Comparison of ENCODE assay signal across 42 mouse cellular contexts in genomic region chr15:103500723-103501122, GRCm38 (mm10). TPM values are rescaled to one million over a fixed set of nuclear protein-coding genes. Genes with fewer than 3 reads are reported as not detected.
"Had no signal": no experiment of that assay in that cellular context is flagged by ENCODE, and none has a peak within 500 bp of the region (broad histone marks: within the 10 kb centered on the region; RNA-seq: fewer than 3 reads in every experiment).

No protein-coding gene starts in this region.

- ATAC-seq: hindbrain, postnatal 0 days; intestine, embryonic 16.5 days; liver, embryonic 12.5 days had no signal

- H3K9me3 ChIP-seq: heart, embryonic 10.5 days; heart, embryonic 12.5 days; hindbrain, embryonic 10.5 days; hindbrain, embryonic 12.5 days; hindbrain, embryonic 15.5 days; kidney, embryonic 15.5 days; limb, embryonic 13.5 days; limb, embryonic 15.5 days; liver, embryonic 12.5 days had no signal

- H3K27me3 ChIP-seq: hindbrain, embryonic 15.5 days had no signal

- H3K9ac ChIP-seq: heart, embryonic 12.5 days; hindbrain, embryonic 12.5 days; hindbrain, embryonic 15.5 days; kidney, embryonic 15.5 days; limb, embryonic 13.5 days; limb, embryonic 15.5 days; liver, embryonic 12.5 days; liver, embryonic 14.5 days had no signal

- H3K27ac ChIP-seq: gastrocnemius, adult 2 months; heart, embryonic 10.5 days; hindbrain, embryonic 10.5 days; hindbrain, embryonic 12.5 days; hindbrain, embryonic 15.5 days; hindbrain, postnatal 0 days; kidney, embryonic 15.5 days; kidney, postnatal 0 days; left cerebral cortex, adult 2 months; limb, embryonic 13.5 days; limb, embryonic 15.5 days; liver, embryonic 12.5 days; liver, embryonic 14.5 days had no signal

- H3K36me3 ChIP-seq: heart, embryonic 10.5 days; heart, embryonic 12.5 days; hindbrain, embryonic 10.5 days; hindbrain, embryonic 12.5 days; hindbrain, embryonic 15.5 days; kidney, embryonic 15.5 days; limb, embryonic 13.5 days; limb, embryonic 15.5 days; liver, embryonic 12.5 days had no signal

- H3K4me2 ChIP-seq: heart, embryonic 12.5 days; hindbrain, embryonic 12.5 days; hindbrain, embryonic 15.5 days; kidney, embryonic 15.5 days; limb, embryonic 13.5 days; limb, embryonic 15.5 days; liver, embryonic 12.5 days had no signal

- H3K4me3 ChIP-seq: gastrocnemius, adult 2 months; heart, embryonic 10.5 days; heart, embryonic 12.5 days; hindbrain, embryonic 10.5 days; hindbrain, embryonic 12.5 days; hindbrain, embryonic 15.5 days; kidney, embryonic 15.5 days; left cerebral cortex, adult 2 months; limb, embryonic 13.5 days; limb, embryonic 15.5 days; liver, embryonic 12.5 days had no signal

- DNase-seq: gastrocnemius, adult 2 months; gastrocnemius, postnatal 10 days; gastrocnemius, postnatal 25 days; heart, adult 18-20 months; heart, postnatal 10 days; heart, postnatal 4 days; kidney, adult 11 months; kidney, adult 2 months; kidney, adult 9 months; kidney, postnatal 14 days; kidney, postnatal 36 days; layer of hippocampus, postnatal 36 days; left cerebral cortex, postnatal 4 days had no signal

RNA-seq across cellular contexts. Expression of gene Ppp1r1a, which starts 37.1 kb away (rescaled TPM):
- total RNA-seq: granulocyte monocyte progenitor cell, adult 5-6 weeks had no signal
- polyA plus RNA-seq: liver, adult 2 months had no signal

RNA-seq across cellular contexts. Expression of gene Gtsf2, which starts 52.5 kb away (rescaled TPM):
- total RNA-seq: gastrocnemius, adult 2 months; gastrocnemius, postnatal 10 days; gastrocnemius, postnatal 25 days; gastrocnemius, postnatal 4 days; heart, adult 18-20 months; heart, adult 8-10 months; heart, postnatal 10 days; heart, postnatal 25 days; heart, postnatal 4 days; hindbrain, postnatal 0 days; layer of hippocampus, adult 18-20 months; layer of hippocampus, postnatal 14 days; layer of hippocampus, postnatal 36 days; left cerebral cortex, adult 2 months; left cerebral cortex, postnatal 10 days; left cerebral cortex, postnatal 25 days; left cerebral cortex, postnatal 4 days; liver, adult 2 months had no signal
- polyA plus RNA-seq: frontal cortex, adult 2 months; heart, embryonic 10.5 days; heart, embryonic 12.5 days; heart, embryonic 14.5 days; heart, embryonic 16.5 days; hindbrain, embryonic 10.5 days; hindbrain, embryonic 12.5 days; intestine, embryonic 14.5 days; intestine, embryonic 16.5 days; kidney, adult 2 months; kidney, embryonic 15.5 days; kidney, postnatal 0 days; large intestine, adult 2 months; limb, embryonic 11.5 days; limb, embryonic 13.5 days; limb, embryonic 15.5 days; liver, adult 2 months; liver, embryonic 12.5 days; liver, embryonic 14.5 days had no signal
